Mouse (Mus musculus): ENCODE measurements around the gene Ctnna2.

DNA sequence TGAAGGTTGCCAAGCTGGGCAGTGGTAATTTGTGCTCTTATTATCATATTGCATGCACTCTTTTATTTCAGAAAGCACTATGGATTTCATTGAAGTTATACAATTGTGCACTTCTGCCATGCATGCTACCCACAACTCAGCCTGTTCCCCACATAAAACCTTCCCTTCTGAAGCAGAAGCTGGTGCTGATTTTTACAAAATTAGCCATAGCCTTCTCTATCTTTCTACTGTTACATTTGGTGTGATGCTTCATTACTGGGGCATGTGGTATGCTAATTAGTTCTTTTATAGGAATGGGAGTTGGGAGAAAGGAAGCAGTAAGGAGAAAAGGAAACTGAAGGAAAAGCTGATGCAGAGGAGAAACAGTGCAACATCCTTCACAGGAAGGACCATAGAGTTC is 598.2 kb downstream of the Ctnna2 start:
- TF ChIP-seq CTCF (IDR thresholded peaks at IDR 0.05; ENCODE audit: insufficient read depth, low read length) (no peak), POLR2A (IDR thresholded peaks at IDR 0.05; ENCODE audit: borderline replicate concordance, extremely low read depth, low read depth, low read length) (no peak)

Measured in lung, adult 2 months (tissue).